Mouse (Mus musculus) bone marrow macrophage, adult 2 months (primary cell): Measurements from ENCODE around the gene Thegl.

Source experiments
- CTCF ChIP-seq: IDR thresholded peaks from 2 replicates; pipeline ENCODE4 v1.5.1; 2012; ENCODE audit warnings: low read depth, mild to moderate bottlenecking, low read length, moderate library complexity
- POLR2A ChIP-seq: IDR thresholded peaks from 2 replicates; pipeline ENCODE4 v1.6.1; 2012; ENCODE audit warnings: mild to moderate bottlenecking, low read depth, low read length, borderline replicate concordance

DNA sequence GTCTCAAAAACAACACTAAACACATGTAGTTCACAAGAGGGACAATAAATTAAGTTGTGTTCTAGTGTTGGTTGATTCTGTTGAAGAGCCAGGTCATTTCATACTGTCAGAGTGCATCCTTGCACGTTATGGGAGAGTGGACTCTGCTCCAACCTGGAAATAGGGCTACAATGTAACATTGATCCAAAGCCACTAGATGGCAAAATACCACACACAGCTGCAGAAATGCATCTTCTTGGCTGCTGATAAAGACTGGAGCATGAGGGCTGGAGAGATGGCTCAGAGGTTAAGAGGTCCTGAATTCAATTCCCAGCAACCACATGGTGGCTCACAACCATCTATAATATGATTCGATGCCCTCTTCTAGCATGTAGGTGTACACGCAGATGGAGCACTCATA lies 55.8 kb downstream of the Thegl start:
- TF ChIP-seq CTCF (no peak), POLR2A (no peak)
